Mouse (Mus musculus): Measurements from ENCODE around the gene Rabac1. TPM values are rescaled to one million over a fixed set of nuclear protein-coding genes. Genes with fewer than 3 reads are reported as not detected.

Rabac1 gene
- polyA plus RNA-seq, 1 experiment = 806 TPM

- no peak for DNase-seq
- 2% methylated on average over 54 of the region's 54 CpGs for WGBS
- Histone ChIP-seq H3K4me1 (ENCODE audit: control insufficient read depth, insufficient read depth, low read length) (no peaks in the 10 kb centered on the region), H3K4me3 (replicated peaks; ENCODE audit: extremely low read depth, low read depth, low read length) (no peak within 1 kb of the TSS)
- TF ChIP-seq CTCF (IDR thresholded peaks at IDR 0.05; ENCODE audit: insufficient read depth, low read length) = no peak
- TF ChIP-seq POLR2A (IDR thresholded peaks at IDR 0.05; ENCODE audit: borderline replicate concordance, extremely low read depth, low read depth, low read length) = no peak
Observed at GRCm38 (mm10) chr7:25005421-25006065, 33.0 kb upstream of the Rabac1 start, which contains the start of gene Atp1a3. Atp1a3 (minus strand) TSS chr7:25005958.

- TF ChIP-seq CTCF (IDR thresholded peaks at IDR 0.05; ENCODE audit: insufficient read depth, low read length) (no peak), POLR2A (IDR thresholded peaks at IDR 0.05; ENCODE audit: borderline replicate concordance, extremely low read depth, low read depth, low read length) (no peak)
- no peak for DNase-seq
- 29% methylated on average over 8 of the region's 9 CpGs for WGBS
Observed at GRCm38 (mm10) chr7:25004806-25005205, 32.3 kb upstream of the Rabac1 start.

GRCm38 (mm10) chr7:25003820-25004388 lies 31.4 kb upstream of the Rabac1 start:
- no peak for DNase-seq
- TF ChIP-seq CTCF (IDR thresholded peaks at IDR 0.05; ENCODE audit: insufficient read depth, low read length) (no peak), POLR2A (IDR thresholded peaks at IDR 0.05; ENCODE audit: borderline replicate concordance, extremely low read depth, low read depth, low read length) (no peak)
- Histone ChIP-seq H3K4me3 (replicated peaks; ENCODE audit: extremely low read depth, low read depth, low read length) (no peak overlapping the region), H3K4me1 (ENCODE audit: control insufficient read depth, insufficient read depth, low read length) (no peaks in the 10 kb centered on the region)
- WGBS = 83% methylated on average over 8 of the region's 8 CpGs

More at GRCm38 (mm10) chr7:25004806-25005205, 32.3 kb upstream of the Rabac1 start:
- H3K4me3 ChIP-seq (replicated peaks; ENCODE audit: extremely low read depth, low read depth, low read length) = no peak overlapping the region
- no peaks in the 10 kb centered on the region for H3K4me1 ChIP-seq (ENCODE audit: control insufficient read depth, insufficient read depth, low read length)

- TF ChIP-seq POLR2A (IDR thresholded peaks at IDR 0.05; ENCODE audit: borderline replicate concordance, extremely low read depth, low read depth, low read length) (no peak), CTCF (IDR thresholded peaks at IDR 0.05; ENCODE audit: insufficient read depth, low read length) (no peak)
Observed at GRCm38 (mm10) chr7:25003291-25003690, 30.7 kb upstream of the Rabac1 start.

GRCm38 (mm10) chr7:25000711-25001110 lies 28.2 kb upstream of the Rabac1 start:
- H3K4me1 ChIP-seq (ENCODE audit: control insufficient read depth, insufficient read depth, low read length) = no peaks in the 10 kb centered on the region
- WGBS = 53% methylated on average over 12 of the region's 12 CpGs
- no peak overlapping the region for H3K4me3 ChIP-seq (replicated peaks; ENCODE audit: extremely low read depth, low read depth, low read length)
- TF ChIP-seq POLR2A (IDR thresholded peaks at IDR 0.05; ENCODE audit: borderline replicate concordance, extremely low read depth, low read depth, low read length) (no peak), CTCF (IDR thresholded peaks at IDR 0.05; ENCODE audit: insufficient read depth, low read length) (no peak)
- DNase-seq = no peak

More at GRCm38 (mm10) chr7:25003291-25003690, 30.7 kb upstream of the Rabac1 start:
- DNase-seq = no peak
- Histone ChIP-seq H3K4me3 (replicated peaks; ENCODE audit: extremely low read depth, low read depth, low read length) (no peak overlapping the region), H3K4me1 (ENCODE audit: control insufficient read depth, insufficient read depth, low read length) (no peaks in the 10 kb centered on the region)
- 52% methylated on average over 11 of the region's 11 CpGs for WGBS

GRCm38 (mm10) chr7:25000211-25000610 lies 27.7 kb upstream of the Rabac1 start:
- no peak for DNase-seq
- 42% methylated on average over 7 of the region's 7 CpGs for WGBS
- no peak for TF ChIP-seq POLR2A (IDR thresholded peaks at IDR 0.05; ENCODE audit: borderline replicate concordance, extremely low read depth, low read depth, low read length)
- no peak for TF ChIP-seq CTCF (IDR thresholded peaks at IDR 0.05; ENCODE audit: insufficient read depth, low read length)

GRCm38 (mm10) chr7:24993081-24993480 lies 20.5 kb upstream of the Rabac1 start:
- Histone ChIP-seq H3K4me1 (ENCODE audit: control insufficient read depth, insufficient read depth, low read length) (no peaks in the 10 kb centered on the region), H3K4me3 (replicated peaks; ENCODE audit: extremely low read depth, low read depth, low read length) (no peak overlapping the region)
- WGBS = 73% methylated on average over 6 of the region's 6 CpGs
- TF ChIP-seq CTCF (IDR thresholded peaks at IDR 0.05; ENCODE audit: insufficient read depth, low read length) = no peak
- TF ChIP-seq POLR2A (IDR thresholded peaks at IDR 0.05; ENCODE audit: borderline replicate concordance, extremely low read depth, low read depth, low read length) = no peak
- no peak for DNase-seq

More at GRCm38 (mm10) chr7:25000211-25000610, 27.7 kb upstream of the Rabac1 start:
- Histone ChIP-seq H3K4me1 (ENCODE audit: control insufficient read depth, insufficient read depth, low read length) (no peaks in the 10 kb centered on the region), H3K4me3 (replicated peaks; ENCODE audit: extremely low read depth, low read depth, low read length) (no peak overlapping the region)

GRCm38 (mm10) chr7:24990478-24990877 lies 17.9 kb upstream of the Rabac1 start:
- Histone ChIP-seq H3K4me1 (ENCODE audit: control insufficient read depth, insufficient read depth, low read length) (no peaks in the 10 kb centered on the region), H3K4me3 (replicated peaks; ENCODE audit: extremely low read depth, low read depth, low read length) (no peak overlapping the region)
- WGBS = 79% methylated on average over 8 of the region's 8 CpGs
- DNase-seq = no peak
- TF ChIP-seq CTCF (IDR thresholded peaks at IDR 0.05; ENCODE audit: insufficient read depth, low read length) (no peak), POLR2A (IDR thresholded peaks at IDR 0.05; ENCODE audit: borderline replicate concordance, extremely low read depth, low read depth, low read length) (no peak)

- Histone ChIP-seq H3K4me1 (ENCODE audit: control insufficient read depth, insufficient read depth, low read length) (no peaks in the 10 kb centered on the region), H3K4me3 (replicated peaks; ENCODE audit: extremely low read depth, low read depth, low read length) (no peak overlapping the region)
- 70% methylated on average over 14 of the region's 14 CpGs for WGBS
- DNase-seq = no peak
- no peak for TF ChIP-seq POLR2A (IDR thresholded peaks at IDR 0.05; ENCODE audit: borderline replicate concordance, extremely low read depth, low read depth, low read length)
- no peak for TF ChIP-seq CTCF (IDR thresholded peaks at IDR 0.05; ENCODE audit: insufficient read depth, low read length)
Observed at GRCm38 (mm10) chr7:24987941-24988340, 15.4 kb upstream of the Rabac1 start.

- no peak for TF ChIP-seq POLR2A (IDR thresholded peaks at IDR 0.05; ENCODE audit: borderline replicate concordance, extremely low read depth, low read depth, low read length)
- no peak for TF ChIP-seq CTCF (IDR thresholded peaks at IDR 0.05; ENCODE audit: insufficient read depth, low read length)
- DNase-seq = no peak
- Histone ChIP-seq H3K4me1 (ENCODE audit: control insufficient read depth, insufficient read depth, low read length) (no peaks in the 10 kb centered on the region), H3K4me3 (replicated peaks; ENCODE audit: extremely low read depth, low read depth, low read length) (no peak overlapping the region)
- 69% methylated on average over 5 of the region's 5 CpGs for WGBS
Observed at GRCm38 (mm10) chr7:24985799-24986198, 13.2 kb upstream of the Rabac1 start.
